Mouse (Mus musculus) adrenal gland, adult 8-10 months (tissue): Measurements from ENCODE around the gene Tgfbr1. TPM values are rescaled to one million over a fixed set of nuclear protein-coding genes. Genes with fewer than 3 reads are reported as not detected.
"Not testable (repeated sequence)": the region's sequence is repeated elsewhere in the genome, so short reads cannot be mapped to it uniquely, and the experiment has no call there.

Source experiments
- DNase-seq: peaks from one replicate; pipeline ENCODE4 v3.0.0; 2022
- total RNA-seq, 4 experiments: library from RNA; stranded (reverse); gene quantifications; 2 replicates each; pipeline ENCODE4 v1.2.4; 2022

Tgfbr1 gene
- total RNA-seq, 4 experiments from 2014 or later, result 37.6 to 47.1 (median 42.3) TPM

GRCm38 (mm10) chr4:47349759-47350158 is 3.3 kb upstream of the Tgfbr1 start:
- no peak for DNase-seq

GRCm38 (mm10) chr4:47351386-47352049 is 1.5 kb upstream of the Tgfbr1 start:
- no peak for DNase-seq

- no peak for DNase-seq
These were observed 861 bp upstream of the Tgfbr1 start for GRCm38 (mm10) chr4:47352061-47352661.

- no peak for DNase-seq
These were observed 542 bp downstream of the Tgfbr1 start for GRCm38 (mm10) chr4:47353416-47354111.

- DNase-seq, result no peak
These were observed 1.3 kb downstream of the Tgfbr1 start for GRCm38 (mm10) chr4:47354304-47354703.

- no peak for DNase-seq
These were observed 9.6 kb downstream of the Tgfbr1 start for GRCm38 (mm10) chr4:47362662-47363061.

GRCm38 (mm10) chr4:47363134-47363533 is 10.1 kb downstream of the Tgfbr1 start:
- DNase-seq, result no peak

- DNase-seq, result no peak
These were observed 15.7 kb downstream of the Tgfbr1 start for GRCm38 (mm10) chr4:47368717-47369116.

GRCm38 (mm10) chr4:47378716-47379115 is 25.7 kb downstream of the Tgfbr1 start:
- no peak for DNase-seq

GRCm38 (mm10) chr4:47382426-47382825 is 29.4 kb downstream of the Tgfbr1 start:
- no peak for DNase-seq

- not testable (repeated sequence) for DNase-seq
These were observed 38.9 kb downstream of the Tgfbr1 start for GRCm38 (mm10) chr4:47391926-47392325.

GRCm38 (mm10) chr4:47396251-47396650 is 43.2 kb downstream of the Tgfbr1 start:
- DNase-seq, result no peak

- DNase-seq, result no peak
These were observed 45.1 kb downstream of the Tgfbr1 start for GRCm38 (mm10) chr4:47397951-47398687.

- no peak for DNase-seq
These were observed 46.8 kb downstream of the Tgfbr1 start for GRCm38 (mm10) chr4:47399824-47400223.

- DNase-seq, result no peak
These were observed 47.3 kb downstream of the Tgfbr1 start for GRCm38 (mm10) chr4:47400314-47400713.

GRCm38 (mm10) chr4:47402200-47402599 is 49.2 kb downstream of the Tgfbr1 start:
- no peak for DNase-seq

- DNase-seq, result no peak
These were observed 51.5 kb downstream of the Tgfbr1 start for GRCm38 (mm10) chr4:47404536-47404935.

- no peak for DNase-seq
These were observed 54.1 kb downstream of the Tgfbr1 start for GRCm38 (mm10) chr4:47407161-47407560.

GRCm38 (mm10) chr4:47417871-47418270 is 64.8 kb downstream of the Tgfbr1 start:
- no peak for DNase-seq

- DNase-seq, result no peak
These were observed 66.4 kb downstream of the Tgfbr1 start for GRCm38 (mm10) chr4:47419268-47419973.

GRCm38 (mm10) chr4:47420191-47420590 is 67.2 kb downstream of the Tgfbr1 start:
- DNase-seq, result no peak

- DNase-seq, result no peak
These were observed 69.2 kb downstream of the Tgfbr1 start for GRCm38 (mm10) chr4:47422194-47422593.
